Mouse (Mus musculus): ENCODE results near the gene Lrp10.

GRCm38 (mm10) chr14:54493236-54493635, 29.3 kb downstream of the Lrp10 start:
- TF ChIP-seq CTCF (IDR thresholded peaks at IDR 0.05; ENCODE audit: low read depth) (no peak), EP300 (optimal IDR thresholded peaks at IDR 0.05) (no peak)
